Mouse (Mus musculus): ENCODE measurements around the gene Cpxm1.
"Not testable (repeated sequence)": the region's sequence is repeated elsewhere in the genome, so short reads cannot be mapped to it uniquely, and the experiment has no call there.

Cpxm1 gene

DNA sequence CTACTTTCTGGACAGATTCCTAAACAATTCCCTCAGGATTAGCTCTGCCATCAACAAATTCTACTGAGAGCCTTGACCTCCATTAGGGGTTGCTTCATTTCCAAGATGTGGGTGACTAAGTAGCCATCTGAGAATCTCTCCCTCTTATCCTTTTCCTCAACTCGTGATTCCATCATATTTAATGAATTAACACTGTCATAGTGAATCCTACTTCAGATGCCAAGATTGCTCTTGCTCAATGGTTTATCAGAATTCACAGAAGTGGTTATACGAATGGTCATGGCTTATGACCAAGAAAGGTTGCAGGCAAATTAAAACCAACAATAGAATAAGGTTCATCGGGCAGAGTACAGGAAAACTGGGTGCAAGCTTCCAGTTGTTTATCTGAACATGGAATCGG lies 4.5 kb upstream of the Cpxm1 start:
- no peak for DNase-seq (ENCODE audit: low read depth, low spot score)

GRCm38 (mm10) chr2:130400046-130400445 lies 2.7 kb upstream of the Cpxm1 start:
- no peak for DNase-seq (ENCODE audit: low read depth, low spot score)

DNA sequence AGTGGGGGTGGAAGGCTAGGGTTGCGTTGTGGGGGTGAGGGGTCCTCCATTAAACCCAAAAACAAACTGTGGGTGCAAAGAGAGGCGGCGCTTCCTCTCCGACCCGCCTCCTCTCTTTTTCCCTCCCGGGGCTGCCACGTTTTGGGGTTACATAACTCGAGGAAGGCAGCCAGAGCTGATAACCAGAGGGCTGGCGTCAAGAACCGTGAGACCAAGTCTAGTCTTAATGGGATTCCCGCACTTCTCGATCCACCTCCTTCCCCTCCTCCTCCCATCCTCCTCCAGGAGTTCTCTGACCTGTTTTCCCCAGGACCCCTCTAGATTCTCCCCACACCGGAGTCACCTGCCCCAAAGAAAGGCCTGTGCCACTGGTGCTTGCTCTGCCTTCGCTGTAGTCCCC lies 717 bp upstream of the Cpxm1 start:
- no peak for DNase-seq (ENCODE audit: low read depth, low spot score)

DNA sequence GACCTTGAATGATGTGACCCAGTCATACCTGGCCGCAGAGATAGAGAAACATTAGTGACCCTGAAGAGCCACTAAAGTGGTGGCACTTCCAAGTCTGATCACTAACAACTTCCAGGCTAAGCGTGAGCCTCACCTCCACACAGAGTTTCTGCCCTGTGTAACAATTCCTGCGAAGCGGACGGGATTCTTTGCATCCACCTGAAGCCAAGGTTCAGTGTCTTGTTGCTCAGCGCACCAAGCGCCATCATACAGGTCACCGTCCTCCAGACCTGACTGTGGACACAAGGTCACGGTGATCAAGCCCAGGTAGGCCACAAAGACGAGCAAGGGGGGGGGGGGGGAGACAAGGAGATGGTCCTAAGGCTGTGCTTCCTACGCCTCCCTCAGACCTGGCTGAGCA lies 1.7 kb downstream of the Cpxm1 start:
- no peak for DNase-seq (ENCODE audit: low read depth, low spot score)

- DNase-seq (ENCODE audit: low read depth, low spot score): no peak
These were observed 4.5 kb downstream of the Cpxm1 start for GRCm38 (mm10) chr2:130392836-130393235.

GRCm38 (mm10) chr2:130390993-130391625 lies 6.3 kb downstream of the Cpxm1 start:
- DNase-seq (ENCODE audit: low read depth, low spot score): no peak

- DNase-seq (ENCODE audit: low read depth, low spot score): no peak
These were observed 8.6 kb downstream of the Cpxm1 start for GRCm38 (mm10) chr2:130388796-130389195.

GRCm38 (mm10) chr2:130386212-130386611 lies 11.2 kb downstream of the Cpxm1 start:
- DNase-seq (ENCODE audit: low read depth, low spot score): no peak

DNA sequence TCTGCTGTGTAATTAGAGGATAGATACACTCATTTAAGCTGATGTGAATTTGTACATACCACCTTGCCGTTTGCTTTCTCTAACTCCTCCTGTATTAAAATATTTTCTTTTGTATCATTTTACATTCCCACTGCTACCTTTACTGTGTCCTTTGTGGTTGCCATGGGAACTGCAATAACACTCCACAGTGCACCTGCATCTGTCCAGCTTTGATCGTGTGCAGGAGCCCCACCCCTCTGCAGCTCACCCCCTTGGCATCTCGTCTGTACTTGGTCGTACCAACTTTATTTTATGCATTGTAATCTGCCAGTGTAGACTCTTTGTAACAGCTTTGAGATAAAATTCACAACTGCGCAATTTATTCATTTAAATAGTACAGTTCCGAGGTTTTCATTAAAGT lies 13.5 kb downstream of the Cpxm1 start:
- no peak for DNase-seq (ENCODE audit: low read depth, low spot score)

- no peak for DNase-seq (ENCODE audit: low read depth, low spot score)
These were observed 14.2 kb downstream of the Cpxm1 start for GRCm38 (mm10) chr2:130383205-130383604.

GRCm38 (mm10) chr2:130374951-130375350 lies 22.4 kb downstream of the Cpxm1 start:
- DNase-seq (ENCODE audit: low read depth, low spot score): no peak

DNA sequence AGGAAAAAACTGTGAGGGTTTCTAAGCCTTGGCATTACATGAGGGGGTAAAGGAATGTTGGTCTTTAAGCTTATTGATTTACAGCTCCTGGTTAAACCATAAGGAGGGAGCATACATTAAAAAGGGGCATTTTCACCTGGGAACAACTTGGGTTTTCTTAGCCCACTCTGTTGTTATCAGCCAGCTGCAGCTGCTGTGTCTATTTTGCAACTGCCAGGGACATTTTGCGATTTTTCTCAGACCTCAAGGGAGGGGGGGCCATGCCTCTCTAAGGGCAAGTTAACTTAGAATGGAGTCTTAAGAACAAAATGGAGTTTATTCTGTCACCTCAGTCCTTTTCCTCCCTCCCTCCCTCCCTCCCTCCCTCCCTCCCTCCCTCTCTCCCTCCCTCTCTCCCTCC lies 24.3 kb downstream of the Cpxm1 start:
- DNase-seq (ENCODE audit: low read depth, low spot score): not testable (repeated sequence)

DNA sequence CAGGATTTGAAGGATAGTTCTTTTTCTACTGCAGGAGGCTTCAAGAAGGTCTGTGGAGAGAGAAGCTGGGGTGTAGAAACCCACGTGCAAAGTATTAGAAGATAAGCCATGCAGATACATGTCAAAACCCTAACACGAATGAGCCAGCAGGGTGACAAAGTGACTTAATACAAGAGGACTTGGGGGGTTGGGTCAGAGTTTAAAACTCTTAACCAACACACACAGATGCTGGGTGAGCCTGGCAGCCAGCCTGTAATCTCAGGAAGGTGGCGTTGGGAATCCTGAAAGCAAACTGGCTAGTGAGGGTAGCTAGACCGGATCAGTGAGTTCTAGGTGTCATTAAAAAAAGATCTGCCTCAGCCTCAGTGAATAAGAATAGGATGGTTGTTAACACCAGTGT lies 30.0 kb downstream of the Cpxm1 start:
- DNase-seq (ENCODE audit: low read depth, low spot score): no peak

- DNase-seq (ENCODE audit: low read depth, low spot score): no peak
These were observed 31.9 kb downstream of the Cpxm1 start for GRCm38 (mm10) chr2:130365211-130366094.

DNA sequence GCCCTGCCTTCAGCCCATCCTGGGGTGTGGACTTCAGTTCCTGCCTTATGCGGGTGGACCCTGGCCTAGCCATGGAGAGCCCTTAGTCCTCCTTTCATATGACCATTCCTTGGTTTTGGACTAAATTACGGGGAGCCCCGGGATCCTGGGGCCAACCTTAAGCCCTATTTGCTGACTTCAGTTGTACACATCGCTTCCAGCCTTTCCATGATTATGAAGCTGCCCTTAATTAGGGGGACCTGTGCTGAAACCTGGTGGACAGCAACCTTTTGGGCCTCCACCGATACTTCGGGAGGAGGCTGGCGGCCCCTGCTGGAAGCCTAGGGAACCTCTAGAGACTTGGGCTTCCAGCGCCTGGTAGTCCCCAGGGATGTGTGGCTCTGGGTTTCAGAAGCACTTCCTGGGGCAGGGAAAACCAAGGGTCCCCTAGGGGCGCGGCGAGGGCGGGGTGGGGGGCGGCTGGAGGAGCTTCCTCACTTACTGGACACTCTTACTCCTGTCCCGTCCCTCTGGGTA lies 34.8 kb downstream of the Cpxm1 start:
- DNase-seq (ENCODE audit: low read depth, low spot score): peak; percentile 32

GRCm38 (mm10) chr2:130358852-130359251 lies 38.5 kb downstream of the Cpxm1 start:
- no peak for DNase-seq (ENCODE audit: low read depth, low spot score)

DNA sequence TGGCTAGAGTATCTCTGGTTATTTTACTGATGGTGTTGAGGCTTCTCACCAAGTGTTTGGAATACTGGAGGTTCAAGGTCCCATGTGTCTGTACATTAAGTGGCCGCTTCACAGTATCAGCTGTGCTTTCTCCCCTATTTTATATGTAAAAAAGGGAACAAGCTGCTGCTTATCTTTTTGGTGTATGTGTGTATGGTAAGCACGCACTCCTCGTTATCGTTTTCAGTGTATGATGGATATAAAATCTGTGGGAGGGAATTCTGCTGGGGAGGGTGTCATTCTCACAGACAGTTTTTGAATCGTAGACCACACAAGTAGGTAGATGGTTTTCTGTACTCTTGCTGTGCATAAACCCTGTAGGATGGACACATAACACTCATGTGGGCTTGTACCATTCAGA lies 39.8 kb downstream of the Cpxm1 start:
- no peak for DNase-seq (ENCODE audit: low read depth, low spot score)

GRCm38 (mm10) chr2:130353889-130354288 lies 43.5 kb downstream of the Cpxm1 start:
- no peak for DNase-seq (ENCODE audit: low read depth, low spot score)

GRCm38 (mm10) chr2:130353411-130353810 lies 44.0 kb downstream of the Cpxm1 start:
- DNase-seq (ENCODE audit: low read depth, low spot score): no peak

DNA sequence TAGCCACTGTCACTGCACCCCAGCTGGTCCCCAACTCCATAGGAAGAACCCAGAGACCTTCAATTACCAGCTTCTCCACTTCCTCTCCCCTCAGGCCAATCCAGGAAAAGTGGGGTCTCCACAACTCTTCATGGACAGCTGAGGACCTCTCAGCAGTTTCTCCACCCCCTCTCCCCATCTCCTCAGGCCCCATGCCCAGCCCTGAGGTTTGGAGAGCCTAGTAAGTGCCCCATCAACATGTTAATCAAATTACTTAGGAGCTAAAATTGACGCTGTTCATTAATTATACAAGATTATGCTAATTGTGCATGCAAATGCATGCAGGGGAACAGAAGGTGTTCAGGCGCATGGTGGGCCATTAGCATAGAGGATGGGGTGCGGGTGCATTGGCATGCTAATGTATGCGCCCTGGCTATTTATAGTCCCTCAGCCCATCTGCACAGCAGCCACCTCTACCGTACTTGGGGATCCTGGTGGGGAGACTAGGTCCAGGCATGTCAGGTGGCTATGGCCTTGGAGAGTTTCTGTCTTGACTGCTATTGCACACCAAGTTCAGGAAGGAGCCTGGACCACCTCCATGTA lies 45.5 kb downstream of the Cpxm1 start:
- DNase-seq (ENCODE audit: low read depth, low spot score): no peak

- no peak for DNase-seq (ENCODE audit: low read depth, low spot score)
These were observed 47.0 kb downstream of the Cpxm1 start for GRCm38 (mm10) chr2:130350376-130350775.

DNA sequence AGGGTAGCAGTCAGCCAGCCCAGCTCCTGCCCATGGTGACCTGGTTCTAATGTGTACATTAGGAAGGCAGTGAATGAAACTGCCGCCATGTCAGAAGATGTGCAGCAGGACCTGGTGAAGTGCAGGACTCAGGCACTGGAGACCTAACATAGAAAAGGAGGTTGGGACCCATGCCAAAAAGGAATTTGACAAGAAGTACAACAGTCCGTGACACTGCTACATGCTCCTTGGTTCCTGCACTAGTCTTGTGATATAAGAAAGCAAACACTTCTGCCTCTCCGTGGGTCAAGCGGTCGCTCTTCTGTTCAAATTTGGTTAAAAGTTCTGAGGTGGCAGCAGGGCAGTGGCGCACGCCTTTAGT lies 56.2 kb downstream of the Cpxm1 start:
- DNase-seq (ENCODE audit: low read depth, low spot score): no peak

All from embryo, embryonic 11.5 days (tissue).